Mouse (Mus musculus) embryonic facial prominence, embryonic 11.5 days (tissue): ENCODE measurements around the gene Mid2. TPM values are rescaled to one million over a fixed set of nuclear protein-coding genes. Genes with fewer than 3 reads are reported as not detected.
"Not testable (repeated sequence)": the region's sequence is repeated elsewhere in the genome, so short reads cannot be mapped to it uniquely, and the experiment has no call there.

Experiments
- ATAC-seq: fragments of 200-750 bp; cut with Nextera tagmentation; replicated peaks from 2 replicates; pipeline ENCODE4 v1.8.0; 2017; ENCODE audit warnings: low read depth; ENCODE audit not compliant: insufficient number of reproducible peaks, low FRiP score, low TSS enrichment
- DNase-seq: peaks from one replicate; pipeline ENCODE4 v3.0.0-alpha.2; 2015; ENCODE audit warnings: low spot score
- H3K27ac ChIP-seq: fragments of 300-500 bp; sonication (generic); replicated peaks from 2 replicates; pipeline ENCODE4 v1.5.1; 2014; ENCODE audit warnings: mild to moderate bottlenecking, low read depth, low read length, control low read depth
- H3K27me3 ChIP-seq: fragments of 300-500 bp; sonication (generic); 2 replicates; pipeline ENCODE4 v1.6.1; 2014; ENCODE audit warnings: mild to moderate bottlenecking, low read length, moderate library complexity, mixed read lengths; ENCODE audit not compliant: control insufficient read depth, insufficient read depth
- H3K36me3 ChIP-seq: fragments of 300-500 bp; sonication (generic); replicated peaks from 2 replicates; pipeline ENCODE4 v1.6.1; 2014; ENCODE audit warnings: low read depth, mild to moderate bottlenecking, low read length, moderate library complexity, mixed read lengths; ENCODE audit not compliant: control insufficient read depth, insufficient read depth
- H3K4me1 ChIP-seq: fragments of 300-500 bp; sonication (generic); 2 replicates; pipeline ENCODE4 v1.6.1; 2014; ENCODE audit warnings: low read length, mixed read lengths; ENCODE audit not compliant: control insufficient read depth, insufficient read depth
- H3K4me2 ChIP-seq: fragments of 300-500 bp; sonication (generic); 2 replicates; pipeline ENCODE4 v1.6.1; 2014; ENCODE audit warnings: low read depth, mild to moderate bottlenecking, control low read depth, low read length, moderate library complexity
- H3K4me3 ChIP-seq: fragments of 300-500 bp; sonication (generic); 2 replicates; pipeline ENCODE4 v1.5.1; 2014; ENCODE audit warnings: low read depth, low read length, control low read depth
- H3K9ac ChIP-seq: fragments of 300-500 bp; sonication (generic); replicated peaks from 2 replicates; pipeline ENCODE4 v1.6.1; 2014; ENCODE audit warnings: mild to moderate bottlenecking, control low read depth, low read length
- H3K9me3 ChIP-seq: fragments of 300-500 bp; sonication (generic); replicated peaks from 2 replicates; pipeline ENCODE4 v1.6.1; 2016; ENCODE audit warnings: mild to moderate bottlenecking, low read length, inconsistent platforms, mixed read lengths; ENCODE audit not compliant: control insufficient read depth
- WGBS: fragments of 180-500 bp; shearing (Covaris S2); extraction: QIAGEN DNeasy Blood & Tissue Kit; methylation state at CpG from one replicate; pipeline ENCODE4 v1.1.7; 2014; 5-methylcytosine and 5-hydroxymethylcytosine counted together
- polyA plus RNA-seq: library from polyadenylated mRNA; unstranded; fragments of >200 nt; fragmentation: Nextera tagmentation; extraction: Ambion mirVana; gene quantifications from 2 replicates; pipeline ENCODE4 v1.2.1, GENCODE M21; 2014

Gene Mid2
- polyA plus RNA-seq, 1 experiment from 2014 or later: 3.0 TPM

DNA sequence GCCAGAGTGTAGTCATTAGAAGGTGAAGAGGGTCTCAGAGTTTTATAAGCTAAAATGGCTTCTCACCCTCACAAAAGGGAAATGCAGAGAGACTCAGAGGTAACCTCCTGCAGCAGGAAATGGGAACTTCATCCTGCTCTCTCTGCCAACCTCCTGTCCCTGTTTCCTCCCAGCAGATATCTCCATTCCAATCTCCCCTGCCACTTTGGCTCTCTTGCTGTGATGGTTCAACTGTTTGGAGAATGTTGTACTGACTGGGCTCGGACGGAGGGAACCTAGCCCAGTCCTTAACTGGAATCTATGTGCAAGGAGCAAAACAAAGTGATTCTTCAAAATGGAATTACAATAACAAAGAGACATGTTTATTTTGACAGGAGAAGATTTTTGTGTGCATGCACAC is 23.9 kb downstream of the Mid2 start:
- 83% methylated on average over 2 of the region's 2 CpGs for WGBS
- Histone ChIP-seq H3K9me3 (no peaks in the 10 kb centered on the region), H3K4me1 (no peaks in the 10 kb centered on the region), H3K4me2 (no peak overlapping the region), H3K27me3 (no peaks in the 10 kb centered on the region), H3K36me3 (no peaks in the 10 kb centered on the region), H3K9ac (no peak overlapping the region), H3K4me3 (no peak overlapping the region), H3K27ac (no peak overlapping the region)
- DNase-seq: no peak
- ATAC-seq: no peak

GRCm38 (mm10) chrX:140697872-140698463 is 33.6 kb downstream of the Mid2 start:
- H3K27ac ChIP-seq, ATAC-seq, H3K27me3 ChIP-seq, H3K9me3 ChIP-seq, H3K36me3 ChIP-seq, H3K4me1 ChIP-seq, DNase-seq, H3K4me2 ChIP-seq, H3K9ac ChIP-seq, H3K4me3 ChIP-seq: not testable (repeated sequence)
- WGBS: 58% methylated on average over 5 of the region's 7 CpGs

DNA sequence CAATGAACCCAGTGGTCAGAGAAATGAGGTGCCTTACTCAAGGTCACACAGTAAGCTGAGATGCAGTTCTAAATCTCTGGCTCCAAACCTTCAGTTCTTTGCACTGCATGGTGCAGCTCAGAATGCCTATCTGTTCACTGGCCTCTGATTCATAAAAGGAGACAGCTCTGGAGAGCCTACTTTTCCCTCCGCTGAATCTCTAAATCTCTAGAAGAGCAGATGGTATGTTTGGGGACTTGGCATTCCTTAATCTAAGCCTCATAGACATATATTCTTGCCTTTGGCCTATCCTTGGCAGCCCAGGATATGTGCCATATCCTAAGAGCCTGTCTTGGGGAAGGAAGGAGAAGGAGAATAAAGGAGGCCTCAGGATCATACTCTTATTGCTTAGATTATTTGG is 38.8 kb downstream of the Mid2 start:
- Histone ChIP-seq H3K36me3 (no peaks in the 10 kb centered on the region), H3K27me3 (no peaks in the 10 kb centered on the region), H3K4me1 (no peaks in the 10 kb centered on the region), H3K9ac (no peak overlapping the region), H3K9me3 (no peaks in the 10 kb centered on the region), H3K4me2 (no peak overlapping the region), H3K4me3 (no peak overlapping the region), H3K27ac (no peak overlapping the region)
- no peak for ATAC-seq
- WGBS: 96% methylated on average over 1 of the region's 1 CpGs
- no peak for DNase-seq

GRCm38 (mm10) chrX:140706077-140706476 is 41.7 kb downstream of the Mid2 start:
- ATAC-seq: no peak

DNA sequence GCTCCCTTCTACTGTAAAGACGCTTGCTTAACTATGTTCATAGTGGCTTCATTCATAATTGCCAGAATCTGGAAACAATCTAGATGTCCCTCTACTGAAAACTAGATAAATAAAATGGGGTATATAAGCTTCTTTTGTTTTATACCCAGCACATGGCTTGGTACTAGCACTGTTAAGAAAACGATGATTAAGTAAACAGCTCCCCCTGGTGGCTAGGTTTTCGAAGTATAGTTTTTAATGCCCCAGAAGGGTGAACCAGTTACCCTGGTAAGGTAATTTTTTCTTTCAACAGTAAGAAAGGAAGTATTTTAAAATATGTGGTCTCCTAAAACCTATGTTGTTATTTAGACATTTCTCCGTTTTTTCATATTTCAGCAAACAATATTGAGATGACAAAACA is 58.0 kb downstream of the Mid2 start:
- Histone ChIP-seq H3K9ac (no peak overlapping the region), H3K4me1 (no peaks in the 10 kb centered on the region), H3K9me3 (no peaks in the 10 kb centered on the region), H3K4me3 (no peak overlapping the region), H3K36me3 (no peaks in the 10 kb centered on the region), H3K27ac (no peak overlapping the region), H3K27me3 (no peaks in the 10 kb centered on the region), H3K4me2 (no peak overlapping the region)
- ATAC-seq (no peak), DNase-seq (peak; percentile 64)
- whole genome bisulfite sequencing: 36% methylated on average over 4 of the region's 4 CpGs

More at GRCm38 (mm10) chrX:140706077-140706476, 41.7 kb downstream of the Mid2 start:
- H3K4me2 ChIP-seq: no peak overlapping the region
- no peaks in the 10 kb centered on the region for H3K9me3 ChIP-seq
- no peak overlapping the region for H3K27ac ChIP-seq
- H3K27me3 ChIP-seq: no peaks in the 10 kb centered on the region
- H3K9ac ChIP-seq: no peak overlapping the region
- no peaks in the 10 kb centered on the region for H3K4me1 ChIP-seq
- no peak overlapping the region for H3K4me3 ChIP-seq
- 79% methylated on average over 4 of the region's 4 CpGs for WGBS
- no peaks in the 10 kb centered on the region for H3K36me3 ChIP-seq
- DNase-seq: no peak

DNA sequence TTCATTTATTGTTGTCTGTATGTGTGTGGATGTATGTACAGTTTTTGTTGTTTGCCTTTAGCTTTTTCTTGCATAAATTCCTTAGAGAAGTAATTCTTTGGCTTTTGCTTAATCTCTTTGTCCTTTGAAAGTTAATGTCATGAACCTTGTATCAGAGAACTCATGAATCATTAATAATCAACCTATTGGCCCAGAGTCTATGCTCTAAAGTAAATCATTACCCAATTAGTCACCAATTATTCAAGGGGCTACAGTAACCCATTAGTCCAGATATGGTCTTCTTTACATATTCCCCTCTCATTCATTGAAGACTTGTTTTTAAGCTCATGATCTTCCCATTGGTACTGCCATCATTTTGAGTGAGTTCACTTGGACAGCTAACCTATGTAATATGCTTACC is 74.6 kb downstream of the Mid2 start:
- no peaks in the 10 kb centered on the region for H3K4me1 ChIP-seq
- no peak overlapping the region for H3K4me2 ChIP-seq
- H3K27me3 ChIP-seq: no peaks in the 10 kb centered on the region
- no peak overlapping the region for H3K27ac ChIP-seq
- no peak overlapping the region for H3K4me3 ChIP-seq
- ATAC-seq (no peak), DNase-seq (no peak)
- no peak overlapping the region for H3K9ac ChIP-seq
- no peaks in the 10 kb centered on the region for H3K9me3 ChIP-seq
- no peaks in the 10 kb centered on the region for H3K36me3 ChIP-seq

DNA sequence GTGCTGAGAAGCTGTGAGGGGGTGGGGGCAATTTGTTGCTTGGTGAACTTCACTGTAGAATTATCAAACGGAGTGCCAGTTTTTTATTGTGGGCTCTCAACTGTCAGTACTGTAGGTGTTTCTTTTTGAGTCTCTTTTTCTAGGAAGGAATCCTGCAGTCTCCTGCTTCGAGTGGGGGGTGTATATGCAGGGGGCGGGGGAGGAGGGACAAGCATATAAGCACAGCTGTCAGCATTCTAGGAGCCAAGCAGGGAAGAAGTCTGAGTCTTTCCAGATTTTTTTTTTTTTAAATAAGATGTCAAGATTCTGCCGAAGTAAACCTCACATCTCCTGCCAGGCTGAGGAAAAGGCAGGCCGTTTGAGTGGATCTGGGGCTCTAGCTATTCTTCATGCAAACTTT is 78.8 kb downstream of the Mid2 start:
- Histone ChIP-seq H3K4me1 (no peaks in the 10 kb centered on the region), H3K4me2 (no peak overlapping the region), H3K9ac (no peak overlapping the region), H3K27me3 (no peaks in the 10 kb centered on the region), H3K36me3 (no peaks in the 10 kb centered on the region), H3K27ac (no peak overlapping the region), H3K9me3 (no peaks in the 10 kb centered on the region), H3K4me3 (no peak overlapping the region)
- no peak for ATAC-seq
- WGBS: 55% methylated on average over 5 of the region's 5 CpGs
- no peak for DNase-seq

DNA sequence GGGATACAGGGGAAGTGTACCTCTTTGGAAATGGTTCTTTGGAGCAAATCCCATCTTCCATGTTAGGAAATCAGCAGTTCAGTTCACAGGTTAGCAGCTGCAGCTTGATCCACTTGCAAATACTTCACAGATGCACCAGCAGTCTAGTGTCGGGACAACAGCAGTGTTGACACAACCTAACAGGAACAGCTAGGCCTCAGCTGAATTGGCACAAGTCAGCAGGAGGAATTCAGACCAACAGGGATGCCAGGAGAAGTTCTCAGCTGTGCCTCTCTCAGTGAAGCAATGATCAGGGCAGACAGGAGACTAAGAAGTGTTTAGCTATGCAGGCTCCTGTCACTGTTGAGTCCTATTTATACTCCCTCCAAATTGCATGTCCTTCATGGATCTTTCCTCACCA is 105.4 kb downstream of the Mid2 start:
- Histone ChIP-seq H3K27ac (no peak overlapping the region), H3K36me3 (no peaks in the 10 kb centered on the region), H3K9me3 (no peaks in the 10 kb centered on the region), H3K4me2 (no peak overlapping the region), H3K9ac (no peak overlapping the region), H3K27me3 (no peaks in the 10 kb centered on the region; the same call in 1 of the 2 replicates), H3K4me1 (no peaks in the 10 kb centered on the region), H3K4me3 (no peak overlapping the region)
- ATAC-seq: no peak
- WGBS: 70% methylated on average over 1 of the region's 1 CpGs
- DNase-seq: no peak
